Mouse (Mus musculus): ENCODE results near the gene Frmd5. TPM values are rescaled to one million over a fixed set of nuclear protein-coding genes. Genes with fewer than 3 reads are reported as not detected.

The Frmd5 gene
- polyA plus RNA-seq, 1 experiment from 2014 or later, result 3.1 TPM

DNA sequence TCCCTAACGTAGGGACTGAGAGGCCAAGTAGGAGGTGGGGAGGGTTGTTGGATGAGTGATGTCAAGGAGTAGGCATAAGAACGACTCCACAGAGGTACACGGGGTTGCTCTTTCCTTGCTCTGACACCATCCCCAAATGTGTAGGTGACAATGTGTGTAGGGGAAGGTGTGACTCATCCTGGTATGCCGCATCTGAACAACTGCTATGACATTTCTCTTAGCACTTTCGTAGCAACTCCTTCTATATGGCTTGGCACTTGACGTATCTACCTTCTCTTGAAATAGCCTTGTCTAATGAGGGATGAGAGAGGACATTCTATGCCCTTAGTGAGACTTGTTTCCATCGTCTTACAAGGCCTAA is 191.7 kb downstream of the Frmd5 start:
- Histone ChIP-seq H3K36me3 (no peaks in the 10 kb centered on the region), H3K4me3 (no peak overlapping the region), H3K27me3 (no peaks in the 10 kb centered on the region), H3K9ac (no peak overlapping the region), H3K4me1 (peaks cover 14% of the 10 kb centered on the region; the same call in 1 of the 2 replicates), H3K4me2 (no peak overlapping the region), H3K27ac (no peak overlapping the region), H3K9me3 (no peaks in the 10 kb centered on the region)
- no peak for ATAC-seq (ENCODE audit: insufficient number of reproducible peaks, insufficient read depth, low FRiP score, low TSS enrichment, low read depth)
- 87% methylated on average over 7 of the region's 7 CpGs for whole genome bisulfite sequencing

DNA sequence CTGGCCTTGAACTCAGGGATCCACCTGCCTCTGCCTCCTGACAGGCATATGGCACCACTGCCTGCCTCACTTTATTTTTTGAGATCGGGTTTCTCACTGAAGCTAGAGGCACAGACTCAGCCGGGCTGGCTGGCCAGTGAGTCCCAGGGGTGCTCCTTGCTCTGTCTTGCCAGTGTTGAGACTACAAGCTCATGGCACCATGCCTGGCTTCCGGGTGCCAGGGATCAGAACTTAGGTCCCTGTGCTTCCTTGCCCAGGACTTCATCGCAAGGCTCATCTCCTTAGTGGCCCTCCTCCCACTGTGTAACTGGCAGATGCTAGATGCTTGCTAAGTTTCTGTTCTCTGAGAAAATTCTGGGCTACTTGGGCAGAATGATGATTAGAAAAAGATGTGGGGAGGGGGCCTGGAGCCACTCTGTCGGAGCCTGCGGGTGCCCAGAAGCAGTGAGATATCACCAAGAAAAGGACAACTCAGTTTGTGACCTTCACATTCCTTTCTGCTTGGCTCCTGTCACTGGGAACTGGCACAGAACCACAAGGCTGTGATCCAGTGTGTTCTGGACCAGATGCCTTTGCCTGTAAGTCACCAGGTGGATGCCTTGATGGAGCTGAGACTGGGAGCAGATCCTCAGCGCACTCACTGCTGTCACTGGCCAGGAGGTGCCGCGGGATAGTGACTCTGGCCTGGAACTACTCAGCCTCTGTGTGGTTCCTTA is 192.2 kb downstream of the Frmd5 start:
- 78% methylated on average over 9 of the region's 9 CpGs for WGBS
- no peaks in the 10 kb centered on the region for H3K27me3 ChIP-seq
- no peak for ATAC-seq (ENCODE audit: insufficient number of reproducible peaks, insufficient read depth, low FRiP score, low TSS enrichment, low read depth)
- peaks cover 16% of the 10 kb centered on the region; the same call in 1 of the 2 replicates for H3K4me1 ChIP-seq
- no peaks in the 10 kb centered on the region for H3K9me3 ChIP-seq
- H3K4me2 ChIP-seq, result no peak overlapping the region
- H3K4me3 ChIP-seq, result no peak overlapping the region
- no peak overlapping the region for H3K9ac ChIP-seq
- no peak overlapping the region for H3K27ac ChIP-seq
- no peaks in the 10 kb centered on the region for H3K36me3 ChIP-seq

DNA sequence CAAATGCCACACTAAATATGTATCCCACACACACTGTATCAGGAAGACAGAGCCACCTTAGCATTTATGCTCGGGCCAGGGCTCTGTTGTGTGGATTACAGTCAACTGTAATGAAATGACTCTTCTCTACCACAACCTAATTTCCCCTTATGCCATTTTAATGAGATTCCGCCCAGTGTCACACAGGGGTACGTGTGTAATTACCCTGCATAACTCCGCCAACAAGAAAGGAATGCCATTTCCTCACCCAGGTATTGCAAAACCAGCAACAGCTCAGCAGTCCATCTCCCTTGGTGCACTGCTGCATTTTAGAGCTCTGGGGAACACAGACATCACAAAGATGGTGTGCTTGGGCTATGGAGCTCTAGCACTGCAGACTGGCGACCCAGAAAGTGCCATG is 194.8 kb downstream of the Frmd5 start:
- no peak overlapping the region for H3K4me2 ChIP-seq
- no peak for ATAC-seq (ENCODE audit: insufficient number of reproducible peaks, insufficient read depth, low FRiP score, low TSS enrichment, low read depth)
- no peak overlapping the region for H3K4me3 ChIP-seq
- no peak overlapping the region for H3K27ac ChIP-seq
- H3K4me1 ChIP-seq, result peaks cover 16% of the 10 kb centered on the region; the same call in 1 of the 2 replicates
- no peak overlapping the region for H3K9ac ChIP-seq
- H3K9me3 ChIP-seq, result no peaks in the 10 kb centered on the region
- H3K36me3 ChIP-seq, result no peaks in the 10 kb centered on the region
- H3K27me3 ChIP-seq, result no peaks in the 10 kb centered on the region
- WGBS, result 55% methylated on average over 5 of the region's 5 CpGs

DNA sequence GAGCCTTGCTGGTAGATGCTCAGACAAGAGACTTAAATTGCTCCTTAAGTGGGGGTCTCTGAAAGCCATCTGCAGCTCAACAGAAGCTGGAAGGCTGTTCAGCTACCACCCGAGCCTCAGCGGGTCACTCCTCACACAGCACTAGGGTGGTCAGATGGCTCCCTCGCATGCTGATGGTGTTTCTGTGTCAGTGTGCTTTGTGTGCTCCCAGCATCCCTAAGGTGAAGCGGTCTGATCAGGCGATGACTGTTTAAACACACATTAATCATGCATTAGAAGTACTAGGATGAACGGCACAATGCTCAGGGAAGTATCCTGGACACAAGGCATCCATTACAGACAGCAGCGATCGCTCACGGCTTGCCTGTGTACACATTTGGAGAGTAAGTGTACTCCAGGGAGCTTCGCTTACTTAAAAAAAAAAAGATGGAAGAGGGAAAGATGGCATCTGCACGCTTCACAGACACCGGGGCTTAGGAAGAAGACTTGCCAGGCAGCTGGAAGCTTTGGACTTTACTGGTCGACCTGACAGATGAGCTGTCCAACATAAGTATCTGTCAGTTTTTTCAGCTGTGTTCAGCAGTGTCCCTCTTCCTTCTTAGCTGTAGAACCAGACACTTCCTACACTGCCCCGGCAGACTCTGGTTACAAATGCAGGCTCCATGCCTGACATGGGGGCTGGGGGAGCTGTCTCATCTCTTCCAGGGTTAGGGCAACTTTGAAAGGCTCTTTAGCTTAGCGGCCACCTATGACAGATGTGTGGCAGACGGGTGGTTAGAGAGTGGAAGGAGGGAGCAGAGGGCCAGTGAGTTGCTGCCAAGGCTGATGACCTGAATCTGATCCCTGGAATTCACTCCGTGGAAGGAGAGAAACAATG is 196.6 kb downstream of the Frmd5 start:
- H3K9me3 ChIP-seq, result no peaks in the 10 kb centered on the region
- H3K27ac ChIP-seq, result no peak overlapping the region
- H3K9ac ChIP-seq, result no peak overlapping the region
- H3K4me2 ChIP-seq, result no peak overlapping the region
- H3K4me3 ChIP-seq, result no peak overlapping the region
- no peak for ATAC-seq (ENCODE audit: insufficient number of reproducible peaks, insufficient read depth, low FRiP score, low TSS enrichment, low read depth)
- H3K27me3 ChIP-seq, result no peaks in the 10 kb centered on the region
- WGBS, result 52% methylated on average over 17 of the region's 17 CpGs
- H3K36me3 ChIP-seq, result no peaks in the 10 kb centered on the region
- H3K4me1 ChIP-seq, result peaks cover 16% of the 10 kb centered on the region; the same call in 1 of the 2 replicates

DNA sequence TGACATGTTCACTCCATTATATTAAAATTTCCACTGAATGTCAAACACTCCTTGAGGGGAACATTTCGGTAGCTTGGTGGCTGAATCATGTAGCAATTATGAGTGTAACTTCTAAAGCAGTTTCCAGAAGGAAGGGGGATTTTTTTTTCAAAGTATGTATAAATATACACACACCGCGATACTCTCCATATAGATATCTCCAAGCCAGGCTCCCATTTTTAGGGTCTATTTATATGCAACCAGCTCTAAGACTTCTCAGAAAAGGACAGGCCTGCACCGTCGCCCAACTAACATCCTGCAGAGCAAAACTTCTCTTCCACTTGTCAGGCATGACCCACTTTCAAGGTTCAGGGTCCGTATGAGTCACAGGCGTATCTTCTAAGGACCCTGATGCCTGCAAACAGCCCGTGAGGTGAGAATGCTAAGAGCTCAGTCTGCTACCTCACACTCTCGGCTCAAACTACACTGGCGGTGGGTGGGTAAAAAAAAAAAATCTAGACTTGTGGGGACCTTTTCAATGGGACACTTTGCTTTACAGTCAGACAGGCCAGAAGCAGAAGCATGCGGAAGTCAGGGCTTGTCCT is 197.7 kb downstream of the Frmd5 start:
- no peak overlapping the region for H3K4me3 ChIP-seq
- no peak overlapping the region for H3K4me2 ChIP-seq
- no peaks in the 10 kb centered on the region for H3K36me3 ChIP-seq
- H3K27ac ChIP-seq, result no peak overlapping the region
- H3K9me3 ChIP-seq, result no peaks in the 10 kb centered on the region
- peaks cover 16% of the 10 kb centered on the region; the same call in 1 of the 2 replicates for H3K4me1 ChIP-seq
- no peaks in the 10 kb centered on the region for H3K27me3 ChIP-seq
- ATAC-seq (ENCODE audit: insufficient number of reproducible peaks, insufficient read depth, low FRiP score, low TSS enrichment, low read depth), result no peak
- no peak overlapping the region for H3K9ac ChIP-seq
- 79% methylated on average over 11 of the region's 11 CpGs for WGBS

DNA sequence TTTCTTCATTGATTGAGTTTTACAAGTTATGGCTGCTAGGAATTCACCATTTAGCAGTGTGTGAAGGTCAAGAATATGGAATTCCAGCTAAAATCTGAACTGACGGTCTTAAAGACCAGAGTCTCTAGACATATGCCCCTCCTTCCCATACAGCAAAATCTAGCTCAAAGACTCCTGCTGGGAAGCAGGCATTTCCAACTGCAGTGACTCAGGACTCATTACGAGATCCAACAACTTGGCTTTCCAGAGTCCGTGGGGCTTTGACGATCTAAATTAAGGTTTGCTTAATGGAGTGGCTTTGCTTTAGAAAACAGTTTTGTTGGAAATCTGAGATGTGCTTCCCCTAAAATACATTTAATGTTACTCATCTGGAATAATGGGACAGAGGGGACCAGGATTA is 204.5 kb downstream of the Frmd5 start:
- no peak overlapping the region for H3K4me3 ChIP-seq
- no peak overlapping the region for H3K4me2 ChIP-seq
- no peaks in the 10 kb centered on the region for H3K9me3 ChIP-seq
- H3K9ac ChIP-seq, result no peak overlapping the region
- no peaks in the 10 kb centered on the region for H3K27me3 ChIP-seq
- 43% methylated on average over 4 of the region's 4 CpGs for WGBS
- no peaks in the 10 kb centered on the region; the same call in 1 of the 2 replicates for H3K4me1 ChIP-seq
- no peak overlapping the region for H3K27ac ChIP-seq
- no peak for ATAC-seq (ENCODE audit: insufficient number of reproducible peaks, insufficient read depth, low FRiP score, low TSS enrichment, low read depth)
- H3K36me3 ChIP-seq, result no peaks in the 10 kb centered on the region

DNA sequence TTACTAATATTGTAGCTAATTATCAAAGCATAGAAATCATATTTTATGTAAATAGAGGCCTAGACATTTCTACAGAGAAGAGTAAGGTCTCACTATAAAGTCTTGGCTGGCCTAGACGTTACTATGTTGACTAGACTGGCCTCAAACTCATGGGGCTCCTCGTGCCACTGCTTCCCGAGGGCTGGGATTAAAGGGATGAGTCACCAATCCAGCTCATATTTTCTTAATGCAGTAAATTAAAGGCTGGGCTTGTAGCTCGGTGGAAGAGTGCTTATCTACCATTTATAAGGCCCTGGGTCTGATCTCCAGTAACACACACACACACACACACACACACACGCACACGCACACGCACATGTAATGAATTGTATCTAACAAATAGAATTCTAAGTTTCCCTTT is 205.3 kb downstream of the Frmd5 start:
- no peak for ATAC-seq (ENCODE audit: insufficient number of reproducible peaks, insufficient read depth, low FRiP score, low TSS enrichment, low read depth)

DNA sequence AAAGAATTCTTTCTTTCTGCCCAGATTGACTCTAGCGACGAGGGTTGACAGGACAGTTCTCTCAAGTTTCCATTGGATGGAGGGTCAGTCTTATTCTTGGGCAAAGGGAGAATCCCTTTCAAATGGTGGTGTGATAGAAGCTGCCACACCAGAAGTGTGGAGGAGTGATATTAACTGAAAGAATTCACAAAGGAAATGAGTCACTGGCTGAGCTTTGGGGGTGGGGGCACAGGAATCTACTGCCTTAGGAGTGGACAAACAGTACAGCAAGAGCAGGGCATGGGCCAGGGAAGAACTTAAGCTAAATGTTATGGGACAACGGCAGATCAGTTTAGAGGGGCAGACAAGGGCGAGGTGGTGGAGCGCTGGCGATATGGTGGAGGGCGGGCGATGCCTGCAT is 206.2 kb downstream of the Frmd5 start:
- Histone ChIP-seq H3K9ac (no peak overlapping the region), H3K27me3 (0 out of 2 replicates have a peak, but pooled peaks cover 4% of the 10 kb centered on the region), H3K4me2 (no peak overlapping the region), H3K9me3 (no peaks in the 10 kb centered on the region), H3K4me1 (no peaks in the 10 kb centered on the region; the same call in 1 of the 2 replicates), H3K27ac (no peak overlapping the region), H3K36me3 (no peaks in the 10 kb centered on the region), H3K4me3 (no peak overlapping the region)
- ATAC-seq (ENCODE audit: insufficient number of reproducible peaks, insufficient read depth, low FRiP score, low TSS enrichment, low read depth), result no peak
- 83% methylated on average over 8 of the region's 8 CpGs for WGBS

More for the DNA sequence above, 205.3 kb downstream of the Frmd5 start:
- Histone ChIP-seq H3K36me3 (no peaks in the 10 kb centered on the region), H3K4me2 (no peak overlapping the region), H3K4me1 (no peaks in the 10 kb centered on the region; the same call in 1 of the 2 replicates), H3K27ac (no peak overlapping the region), H3K27me3 (0 out of 2 replicates have a peak, but pooled peaks cover 2% of the 10 kb centered on the region), H3K9me3 (no peaks in the 10 kb centered on the region), H3K4me3 (no peak overlapping the region), H3K9ac (no peak overlapping the region)
- WGBS, result 63% methylated on average over 7 of the region's 7 CpGs

DNA sequence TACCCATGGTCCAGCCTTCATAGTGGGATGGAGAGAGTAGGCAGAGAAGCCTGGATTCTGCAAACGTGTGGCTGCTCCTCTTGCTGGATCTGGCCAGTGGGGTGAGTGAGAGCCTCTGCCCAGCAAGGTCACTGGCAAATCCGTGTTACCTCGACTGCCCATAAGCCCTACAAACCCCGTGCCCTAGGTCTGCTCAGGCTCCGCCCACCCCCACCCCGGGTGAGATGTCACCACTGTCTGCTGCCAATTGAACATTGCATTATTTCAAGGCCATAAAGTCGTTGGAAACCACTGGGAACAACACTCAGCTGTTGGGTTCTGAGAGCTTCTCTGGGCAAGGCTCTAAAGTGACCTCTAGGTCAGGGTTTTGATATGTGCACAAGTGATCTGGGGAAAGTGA is 208.6 kb downstream of the Frmd5 start:
- Histone ChIP-seq H3K4me1 (peaks cover 13% of the 10 kb centered on the region), H3K27me3 (peaks cover 4% of the 10 kb centered on the region; the same call in 1 of the 2 replicates), H3K27ac (no peak overlapping the region), H3K4me3 (no peak overlapping the region), H3K9me3 (no peaks in the 10 kb centered on the region), H3K4me2 (no peak overlapping the region), H3K9ac (no peak overlapping the region), H3K36me3 (no peaks in the 10 kb centered on the region)
- ATAC-seq (ENCODE audit: insufficient number of reproducible peaks, insufficient read depth, low FRiP score, low TSS enrichment, low read depth), result no peak
- WGBS, result 49% methylated on average over 7 of the region's 7 CpGs

DNA sequence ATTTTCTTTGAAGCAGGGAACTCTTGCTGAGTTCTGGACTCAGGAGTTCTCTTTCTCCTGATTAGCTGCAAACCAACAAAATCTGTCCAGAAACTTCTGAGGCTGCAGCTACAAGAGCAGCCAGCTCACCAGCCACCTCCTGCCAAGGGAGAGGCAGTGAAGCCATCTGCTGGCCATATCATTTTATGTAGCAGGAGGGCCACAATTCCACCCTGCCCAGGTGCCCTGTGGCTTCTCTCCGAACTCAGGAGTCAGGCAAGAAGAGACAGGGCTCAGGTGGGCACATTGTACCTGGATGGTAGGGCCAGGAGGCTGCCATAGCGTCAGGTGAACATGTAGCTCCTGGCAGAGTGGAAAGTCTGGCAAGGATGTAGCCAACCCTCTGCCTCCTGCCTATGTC is 210.3 kb downstream of the Frmd5 start:
- WGBS, result 63% methylated on average over 2 of the region's 2 CpGs
- H3K4me1 ChIP-seq, result peaks cover 13% of the 10 kb centered on the region
- no peak overlapping the region for H3K27ac ChIP-seq
- no peak overlapping the region for H3K4me3 ChIP-seq
- no peak for ATAC-seq (ENCODE audit: insufficient number of reproducible peaks, insufficient read depth, low FRiP score, low TSS enrichment, low read depth)
- no peaks in the 10 kb centered on the region for H3K9me3 ChIP-seq
- H3K27me3 ChIP-seq, result peaks cover 4% of the 10 kb centered on the region; the same call in 1 of the 2 replicates
- H3K36me3 ChIP-seq, result no peaks in the 10 kb centered on the region
- no peak overlapping the region for H3K4me2 ChIP-seq
- no peak overlapping the region for H3K9ac ChIP-seq

DNA sequence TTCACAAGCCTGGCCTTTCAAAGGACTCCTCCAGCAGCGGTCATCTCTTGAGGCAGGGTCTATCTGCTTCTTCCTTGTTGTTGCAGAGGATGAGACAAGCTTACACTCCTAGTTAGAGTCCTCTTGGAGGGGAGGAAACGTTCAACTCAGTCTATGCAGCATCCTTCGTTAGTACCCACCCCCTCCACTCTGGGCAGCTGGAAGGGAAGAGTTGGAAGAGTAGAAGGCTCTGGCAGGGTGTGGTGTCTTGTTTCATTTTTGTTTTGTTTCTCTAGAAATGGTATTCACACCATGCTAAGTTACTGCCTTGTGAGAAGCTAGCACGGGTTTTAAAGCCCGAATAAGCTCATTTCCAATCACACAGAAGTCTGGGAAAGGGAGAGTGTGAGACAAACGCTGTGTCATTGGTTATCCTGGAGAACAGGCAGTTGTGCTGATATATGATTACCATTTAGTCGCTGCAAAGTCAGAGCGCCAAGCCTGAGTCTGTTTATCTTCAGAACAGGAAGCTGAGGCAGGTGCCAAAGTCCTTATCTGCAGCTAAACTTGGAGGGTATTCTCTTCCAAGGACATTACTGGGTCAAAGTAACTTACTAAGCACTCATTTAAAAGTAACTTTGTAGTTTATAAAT is 212.1 kb downstream of the Frmd5 start:
- 37% methylated on average over 8 of the region's 8 CpGs for WGBS
- H3K4me3 ChIP-seq, result no peak overlapping the region
- H3K27ac ChIP-seq, result no peak overlapping the region
- H3K4me2 ChIP-seq, result no peak overlapping the region
- no peaks in the 10 kb centered on the region for H3K9me3 ChIP-seq
- no peaks in the 10 kb centered on the region for H3K36me3 ChIP-seq
- H3K4me1 ChIP-seq, result peaks cover 13% of the 10 kb centered on the region
- H3K27me3 ChIP-seq, result peaks cover 4% of the 10 kb centered on the region; the same call in 1 of the 2 replicates
- no peak overlapping the region for H3K9ac ChIP-seq
- ATAC-seq (ENCODE audit: insufficient number of reproducible peaks, insufficient read depth, low FRiP score, low TSS enrichment, low read depth), result no peak
